Mouse (Mus musculus): Measurements from ENCODE around the gene Usp12. TPM values are rescaled to one million over a fixed set of nuclear protein-coding genes. Genes with fewer than 3 reads are reported as not detected.
"Not testable (repeated sequence)": the region's sequence is repeated elsewhere in the genome, so short reads cannot be mapped to it uniquely, and the experiment has no call there.

The Usp12 gene
- polyA plus RNA-seq, 1 experiment from 2014 or later: 17.5 TPM

GRCm38 (mm10) chr5:146736348-146736747, 58.5 kb downstream of the Usp12 start:
- 86% methylated on average over 18 of the region's 18 CpGs for WGBS

DNA sequence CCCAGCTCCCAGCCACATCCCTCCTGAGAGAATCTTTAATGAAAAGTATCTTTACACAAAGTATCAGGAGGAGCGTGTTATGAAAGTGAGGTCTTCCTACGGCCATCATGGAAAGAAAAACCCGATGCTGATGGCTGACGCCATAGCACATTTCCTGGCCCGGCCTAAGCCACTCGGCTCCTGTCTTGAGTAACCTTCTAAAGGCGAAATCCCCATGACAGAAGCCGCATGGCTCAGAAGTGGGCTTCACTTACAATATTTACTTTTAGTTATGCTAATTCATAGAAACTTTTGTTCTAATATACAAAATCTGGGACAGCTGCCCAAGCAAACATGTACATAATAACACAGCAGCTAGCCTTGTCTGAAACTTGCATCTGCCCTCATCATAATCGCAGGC, 59.8 kb downstream of the Usp12 start:
- not testable (repeated sequence) for H3K4me2 ChIP-seq (ENCODE audit: low read length); H3K36me3 ChIP-seq (ENCODE audit: control insufficient read depth, insufficient read depth); H3K4me3 ChIP-seq (replicated peaks; ENCODE audit: low read length); H3K9ac ChIP-seq (replicated peaks; ENCODE audit: low read depth, low read length); ATAC-seq; H3K27ac ChIP-seq (ENCODE audit: low read length); H3K27me3 ChIP-seq (replicated peaks; ENCODE audit: control insufficient read depth, insufficient read depth, low read length); H3K9me3 ChIP-seq (ENCODE audit: control insufficient read depth, low read length); H3K4me1 ChIP-seq (replicated peaks; ENCODE audit: control insufficient read depth, insufficient read depth, low read length)
- WGBS: 87% methylated on average over 1 of the region's 9 CpGs

More at GRCm38 (mm10) chr5:146736348-146736747, 58.5 kb downstream of the Usp12 start:
- no peak overlapping the region for H3K4me2 ChIP-seq (ENCODE audit: low read length)
- H3K9me3 ChIP-seq (ENCODE audit: control insufficient read depth, low read length): no peaks in the 10 kb centered on the region
- no peak for ATAC-seq
- no peaks in the 10 kb centered on the region for H3K27me3 ChIP-seq (replicated peaks; ENCODE audit: control insufficient read depth, insufficient read depth, low read length)
- no peaks in the 10 kb centered on the region for H3K4me1 ChIP-seq (replicated peaks; ENCODE audit: control insufficient read depth, insufficient read depth, low read length)
- H3K27ac ChIP-seq (ENCODE audit: low read length): no peak overlapping the region
- 0 out of 2 replicates have a peak, but pooled peaks cover 3% of the 10 kb centered on the region for H3K36me3 ChIP-seq (ENCODE audit: control insufficient read depth, insufficient read depth)
- H3K4me3 ChIP-seq (replicated peaks; ENCODE audit: low read length): no peak overlapping the region
- H3K9ac ChIP-seq (replicated peaks; ENCODE audit: low read depth, low read length): no peak overlapping the region

GRCm38 (mm10) chr5:146733888-146734640, 60.7 kb downstream of the Usp12 start:
- Histone ChIP-seq H3K36me3 (ENCODE audit: control insufficient read depth, insufficient read depth) (0 out of 2 replicates have a peak, but pooled peaks cover 3% of the 10 kb centered on the region), H3K4me3 (replicated peaks; ENCODE audit: low read length) (no peak overlapping the region), H3K4me2 (ENCODE audit: low read length) (no peak overlapping the region), H3K4me1 (replicated peaks; ENCODE audit: control insufficient read depth, insufficient read depth, low read length) (no peaks in the 10 kb centered on the region), H3K9me3 (ENCODE audit: control insufficient read depth, low read length) (no peaks in the 10 kb centered on the region), H3K27me3 (replicated peaks; ENCODE audit: control insufficient read depth, insufficient read depth, low read length) (no peaks in the 10 kb centered on the region), H3K27ac (ENCODE audit: low read length) (no peak overlapping the region), H3K9ac (replicated peaks; ENCODE audit: low read depth, low read length) (no peak overlapping the region)
- no peak for ATAC-seq
- 78% methylated on average over 12 of the region's 12 CpGs for WGBS

DNA sequence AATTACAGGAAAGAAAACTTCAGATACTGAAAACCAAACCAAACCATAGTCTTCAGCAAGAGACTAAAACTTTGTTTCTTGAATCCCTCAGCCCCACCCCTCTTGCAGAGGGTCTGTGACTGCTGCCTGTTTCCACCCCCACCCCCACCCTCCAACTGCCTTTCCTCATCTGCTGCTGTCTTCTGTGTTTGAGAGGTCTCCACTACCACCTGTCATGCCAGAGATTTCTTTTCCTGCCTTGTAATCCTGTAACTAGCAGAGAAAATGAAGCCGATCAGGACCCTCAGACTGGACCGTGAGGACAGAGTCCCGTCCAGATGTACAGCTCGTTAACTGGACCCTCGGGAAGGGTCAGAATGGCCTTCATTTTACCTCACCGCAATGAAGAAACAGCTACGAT, 61.4 kb downstream of the Usp12 start:
- no peak for ATAC-seq
- Histone ChIP-seq H3K4me1 (replicated peaks; ENCODE audit: control insufficient read depth, insufficient read depth, low read length) (no peaks in the 10 kb centered on the region), H3K27me3 (replicated peaks; ENCODE audit: control insufficient read depth, insufficient read depth, low read length) (no peaks in the 10 kb centered on the region), H3K27ac (ENCODE audit: low read length) (no peak overlapping the region), H3K4me2 (ENCODE audit: low read length) (no peak overlapping the region), H3K9ac (replicated peaks; ENCODE audit: low read depth, low read length) (no peak overlapping the region), H3K9me3 (ENCODE audit: control insufficient read depth, low read length) (no peaks in the 10 kb centered on the region), H3K4me3 (replicated peaks; ENCODE audit: low read length) (no peak overlapping the region), H3K36me3 (ENCODE audit: control insufficient read depth, insufficient read depth) (no peaks in the 10 kb centered on the region)
- 78% methylated on average over 7 of the region's 7 CpGs for WGBS

GRCm38 (mm10) chr5:146727006-146727405, 67.8 kb downstream of the Usp12 start:
- Histone ChIP-seq H3K27me3 (replicated peaks; ENCODE audit: control insufficient read depth, insufficient read depth, low read length) (no peaks in the 10 kb centered on the region), H3K9ac (replicated peaks; ENCODE audit: low read depth, low read length) (no peak overlapping the region), H3K4me1 (replicated peaks; ENCODE audit: control insufficient read depth, insufficient read depth, low read length) (peaks cover 9% of the 10 kb centered on the region; the same call in 1 of the 2 replicates), H3K36me3 (ENCODE audit: control insufficient read depth, insufficient read depth) (no peaks in the 10 kb centered on the region), H3K9me3 (ENCODE audit: control insufficient read depth, low read length) (peaks cover 2% of the 10 kb centered on the region; the same call in 1 of the 2 replicates), H3K27ac (ENCODE audit: low read length) (no peak overlapping the region), H3K4me3 (replicated peaks; ENCODE audit: low read length) (no peak overlapping the region), H3K4me2 (ENCODE audit: low read length) (no peak overlapping the region)
- 63% methylated on average over 4 of the region's 4 CpGs for WGBS
- no peak for ATAC-seq

DNA sequence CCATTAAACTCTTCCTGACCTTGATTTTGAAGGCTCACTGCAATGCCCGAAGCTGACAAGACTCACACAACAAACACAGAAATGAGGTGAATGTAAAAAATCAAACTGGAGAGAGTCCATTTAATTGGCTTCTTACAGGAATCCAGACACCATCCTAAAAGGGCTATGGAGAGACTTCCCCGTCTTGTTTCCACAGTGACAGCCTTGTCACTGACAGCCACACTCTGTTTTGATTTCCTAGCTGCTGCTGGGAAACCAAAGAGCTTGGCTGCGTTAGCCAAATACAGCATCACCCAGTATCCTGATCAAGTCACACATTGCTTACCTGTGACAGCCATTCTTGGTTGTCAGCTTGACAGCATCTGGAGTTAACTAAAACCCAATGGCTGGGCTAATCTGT, 69.8 kb downstream of the Usp12 start:
- Histone ChIP-seq H3K9ac (replicated peaks; ENCODE audit: low read depth, low read length) (no peak overlapping the region), H3K36me3 (ENCODE audit: control insufficient read depth, insufficient read depth) (no peaks in the 10 kb centered on the region)
- ATAC-seq: no peak

GRCm38 (mm10) chr5:146723452-146723851, 71.4 kb downstream of the Usp12 start:
- H3K4me3 ChIP-seq (replicated peaks; ENCODE audit: low read length): no peak overlapping the region
- WGBS: 96% methylated on average over 5 of the region's 5 CpGs
- H3K4me2 ChIP-seq (ENCODE audit: low read length): no peak overlapping the region
- H3K27me3 ChIP-seq (replicated peaks; ENCODE audit: control insufficient read depth, insufficient read depth, low read length): no peaks in the 10 kb centered on the region
- ATAC-seq: no peak
- peaks cover 2% of the 10 kb centered on the region; the same call in 1 of the 2 replicates for H3K9me3 ChIP-seq (ENCODE audit: control insufficient read depth, low read length)
- H3K36me3 ChIP-seq (ENCODE audit: control insufficient read depth, insufficient read depth): no peaks in the 10 kb centered on the region
- no peak overlapping the region for H3K9ac ChIP-seq (replicated peaks; ENCODE audit: low read depth, low read length)
- H3K27ac ChIP-seq (ENCODE audit: low read length): no peak overlapping the region
- H3K4me1 ChIP-seq (replicated peaks; ENCODE audit: control insufficient read depth, insufficient read depth, low read length): peaks cover 13% of the 10 kb centered on the region

More for the DNA sequence above, 69.8 kb downstream of the Usp12 start:
- Histone ChIP-seq H3K4me2 (ENCODE audit: low read length) (no peak overlapping the region), H3K9me3 (ENCODE audit: control insufficient read depth, low read length) (peaks cover 2% of the 10 kb centered on the region; the same call in 1 of the 2 replicates), H3K4me3 (replicated peaks; ENCODE audit: low read length) (no peak overlapping the region), H3K27me3 (replicated peaks; ENCODE audit: control insufficient read depth, insufficient read depth, low read length) (no peaks in the 10 kb centered on the region), H3K4me1 (replicated peaks; ENCODE audit: control insufficient read depth, insufficient read depth, low read length) (peaks cover 13% of the 10 kb centered on the region), H3K27ac (ENCODE audit: low read length) (no peak overlapping the region)
- 43% methylated on average over 3 of the region's 3 CpGs for WGBS

GRCm38 (mm10) chr5:146722226-146722625, 72.6 kb downstream of the Usp12 start:
- Histone ChIP-seq H3K4me2 (ENCODE audit: low read length) (no peak overlapping the region), H3K9ac (replicated peaks; ENCODE audit: low read depth, low read length) (no peak overlapping the region), H3K4me3 (replicated peaks; ENCODE audit: low read length) (no peak overlapping the region), H3K27ac (ENCODE audit: low read length) (no peak overlapping the region), H3K4me1 (replicated peaks; ENCODE audit: control insufficient read depth, insufficient read depth, low read length) (peaks cover 13% of the 10 kb centered on the region), H3K9me3 (ENCODE audit: control insufficient read depth, low read length) (peaks cover 2% of the 10 kb centered on the region; the same call in 1 of the 2 replicates), H3K27me3 (replicated peaks; ENCODE audit: control insufficient read depth, insufficient read depth, low read length) (no peaks in the 10 kb centered on the region), H3K36me3 (ENCODE audit: control insufficient read depth, insufficient read depth) (no peaks in the 10 kb centered on the region)
- WGBS: 58% methylated on average over 14 of the region's 14 CpGs
- peak; percentile 68; the same call in 1 of the 2 replicates for ATAC-seq

GRCm38 (mm10) chr5:146719584-146720356, 75.0 kb downstream of the Usp12 start:
- Histone ChIP-seq H3K4me2 (ENCODE audit: low read length) (no peak overlapping the region), H3K27ac (ENCODE audit: low read length) (no peak overlapping the region), H3K4me1 (replicated peaks; ENCODE audit: control insufficient read depth, insufficient read depth, low read length) (peaks cover 9% of the 10 kb centered on the region), H3K36me3 (ENCODE audit: control insufficient read depth, insufficient read depth) (no peaks in the 10 kb centered on the region), H3K9ac (replicated peaks; ENCODE audit: low read depth, low read length) (no peak overlapping the region), H3K4me3 (replicated peaks; ENCODE audit: low read length) (no peak overlapping the region), H3K9me3 (ENCODE audit: control insufficient read depth, low read length) (peaks cover 2% of the 10 kb centered on the region; the same call in 1 of the 2 replicates), H3K27me3 (replicated peaks; ENCODE audit: control insufficient read depth, insufficient read depth, low read length) (no peaks in the 10 kb centered on the region)
- 84% methylated on average over 27 of the region's 27 CpGs for WGBS
- no peak for ATAC-seq

Data from forebrain, embryonic 16.5 days (tissue).